Mouse (Mus musculus): ENCODE results near the gene Orc3. TPM values are rescaled to one million over a fixed set of nuclear protein-coding genes. Genes with fewer than 3 reads are reported as not detected.

Gene Orc3
- polyA plus RNA-seq, 1 experiment from 2014 or later, result 40.9 TPM

- H3K4me1 ChIP-seq (ENCODE audit: insufficient read depth, low read depth, low read length), result peaks cover 9% of the 10 kb centered on the region; the same call in 1 of the 2 replicates
- TF ChIP-seq CTCF (IDR thresholded peaks at IDR 0.05), result no peak
- TF ChIP-seq EP300 (IDR thresholded peaks at IDR 0.05), result 0 out of 2 replicates have a peak, but pooled peaks have one; percentile 41
These were observed 58.6 kb downstream of the Orc3 start for GRCm38 (mm10) chr4:34556183-34556582.

GRCm38 (mm10) chr4:34555604-34556003, 59.1 kb downstream of the Orc3 start:
- no peak overlapping the region for H3K27ac ChIP-seq (ENCODE audit: low read length)
- no peak overlapping the region for H3K9ac ChIP-seq (replicated peaks; ENCODE audit: low read depth)
- ATAC-seq (no peak), DNase-seq (ENCODE audit: low spot score) (no peak)
- WGBS, result 84% methylated on average over 3 of the region's 3 CpGs
- no peaks in the 10 kb centered on the region for H3K36me3 ChIP-seq (ENCODE audit: insufficient read depth, low read length)
- no peak overlapping the region for H3K4me3 ChIP-seq (ENCODE audit: low read depth, low read length)
- no peak overlapping the region for H3K4me2 ChIP-seq (replicated peaks; ENCODE audit: low read depth, low read length)
- peaks cover 9% of the 10 kb centered on the region; the same call in 1 of the 2 replicates for H3K4me1 ChIP-seq (ENCODE audit: insufficient read depth, low read depth, low read length)
- no peaks in the 10 kb centered on the region for H3K27me3 ChIP-seq (replicated peaks; ENCODE audit: insufficient read depth, low read length)
- TF ChIP-seq CTCF (IDR thresholded peaks at IDR 0.05), result no peak
- H3K9me3 ChIP-seq (ENCODE audit: low read length), result no peaks in the 10 kb centered on the region

More at GRCm38 (mm10) chr4:34556183-34556582, 58.6 kb downstream of the Orc3 start:
- ATAC-seq, result no peak
- H3K4me3 ChIP-seq (ENCODE audit: low read depth, low read length), result no peak overlapping the region
- no peaks in the 10 kb centered on the region for H3K27me3 ChIP-seq (replicated peaks; ENCODE audit: insufficient read depth, low read length)
- no peaks in the 10 kb centered on the region for H3K9me3 ChIP-seq (ENCODE audit: low read length)
- no peak overlapping the region for H3K27ac ChIP-seq (ENCODE audit: low read length)
- no peak overlapping the region for H3K9ac ChIP-seq (replicated peaks; ENCODE audit: low read depth)
- no peaks in the 10 kb centered on the region for H3K36me3 ChIP-seq (ENCODE audit: insufficient read depth, low read length)
- H3K4me2 ChIP-seq (replicated peaks; ENCODE audit: low read depth, low read length), result no peak overlapping the region
- peak; percentile 63 for DNase-seq (ENCODE audit: low spot score)

- no peak overlapping the region for H3K27ac ChIP-seq (ENCODE audit: low read length)
- H3K4me2 ChIP-seq (replicated peaks; ENCODE audit: low read depth, low read length), result no peak overlapping the region
- H3K27me3 ChIP-seq (replicated peaks; ENCODE audit: insufficient read depth, low read length), result no peaks in the 10 kb centered on the region
- peaks cover 9% of the 10 kb centered on the region; the same call in 1 of the 2 replicates for H3K4me1 ChIP-seq (ENCODE audit: insufficient read depth, low read depth, low read length)
- H3K9ac ChIP-seq (replicated peaks; ENCODE audit: low read depth), result no peak overlapping the region
- ATAC-seq (no peak), DNase-seq (ENCODE audit: low spot score) (no peak)
- WGBS, result 51% methylated on average over 1 of the region's 1 CpGs
- H3K9me3 ChIP-seq (ENCODE audit: low read length), result no peaks in the 10 kb centered on the region
- H3K36me3 ChIP-seq (ENCODE audit: insufficient read depth, low read length), result no peaks in the 10 kb centered on the region
- TF ChIP-seq CTCF (IDR thresholded peaks at IDR 0.05) (no peak), EP300 (IDR thresholded peaks at IDR 0.05) (no peak)
- H3K4me3 ChIP-seq (ENCODE audit: low read depth, low read length), result no peak overlapping the region
These were observed 60.1 kb downstream of the Orc3 start for GRCm38 (mm10) chr4:34554596-34554995.

- H3K27me3 ChIP-seq (replicated peaks; ENCODE audit: insufficient read depth, low read length), result no peaks in the 10 kb centered on the region
- DNase-seq (ENCODE audit: low spot score) (no peak), ATAC-seq (no peak)
- WGBS, result 2% methylated on average over 3 of the region's 3 CpGs
- H3K36me3 ChIP-seq (ENCODE audit: insufficient read depth, low read length), result no peaks in the 10 kb centered on the region
- H3K9me3 ChIP-seq (ENCODE audit: low read length), result no peaks in the 10 kb centered on the region
- peaks cover 3% of the 10 kb centered on the region; the same call in 1 of the 2 replicates for H3K4me1 ChIP-seq (ENCODE audit: insufficient read depth, low read depth, low read length)
- no peak overlapping the region; the same call in 1 of the 2 replicates for H3K27ac ChIP-seq (ENCODE audit: low read length)
- H3K4me2 ChIP-seq (replicated peaks; ENCODE audit: low read depth, low read length), result peak overlapping the region; percentile 65
- TF ChIP-seq CTCF (IDR thresholded peaks at IDR 0.05) (no peak), EP300 (IDR thresholded peaks at IDR 0.05) (peak; percentile 11; the same call in 1 of the 2 replicates)
- peak overlapping the region; percentile 92; the same call in 1 of the 2 replicates for H3K9ac ChIP-seq (replicated peaks; ENCODE audit: low read depth)
- peak overlapping the region; percentile 99 for H3K4me3 ChIP-seq (ENCODE audit: low read depth, low read length)
These were observed 62.8 kb downstream of the Orc3 start for GRCm38 (mm10) chr4:34551966-34552365.

GRCm38 (mm10) chr4:34551098-34551809, 63.5 kb downstream of the Orc3 start:
- TF ChIP-seq CTCF (IDR thresholded peaks at IDR 0.05) (no peak), EP300 (IDR thresholded peaks at IDR 0.05) (no peak)
- DNase-seq (ENCODE audit: low spot score) (peak; percentile 94), ATAC-seq (peak; percentile 68)
- Histone ChIP-seq H3K36me3 (ENCODE audit: insufficient read depth, low read length) (no peaks in the 10 kb centered on the region), H3K27me3 (replicated peaks; ENCODE audit: insufficient read depth, low read length) (no peaks in the 10 kb centered on the region), H3K27ac (ENCODE audit: low read length) (peak overlapping the region; percentile 96), H3K4me1 (ENCODE audit: insufficient read depth, low read depth, low read length) (no peaks in the 10 kb centered on the region; the same call in 1 of the 2 replicates), H3K9me3 (ENCODE audit: low read length) (no peaks in the 10 kb centered on the region), H3K9ac (replicated peaks; ENCODE audit: low read depth) (peak overlapping the region; percentile 92), H3K4me3 (ENCODE audit: low read depth, low read length) (peak overlapping the region; percentile 99), H3K4me2 (replicated peaks; ENCODE audit: low read depth, low read length) (peak overlapping the region; percentile 65)
- 0% methylated on average over 49 of the region's 50 CpGs for WGBS

GRCm38 (mm10) chr4:34550748-34551097, 64.0 kb downstream of the Orc3 start, which contains the start of gene Akirin2:
Akirin2 (plus strand) TSS chr4:34550937.
- Histone ChIP-seq H3K4me3 (ENCODE audit: low read depth, low read length) (peak within 1 kb of the TSS; percentile 99), H3K27ac (ENCODE audit: low read length) (peak within 1 kb of the TSS; percentile 96), H3K27me3 (replicated peaks; ENCODE audit: insufficient read depth, low read length) (no peaks in the 10 kb centered on the region), H3K9me3 (ENCODE audit: low read length) (no peaks in the 10 kb centered on the region), H3K4me2 (replicated peaks; ENCODE audit: low read depth, low read length) (peak within 1 kb of the TSS; percentile 65), H3K9ac (replicated peaks; ENCODE audit: low read depth) (peak within 1 kb of the TSS; percentile 92), H3K4me1 (ENCODE audit: insufficient read depth, low read depth, low read length) (no peaks in the 10 kb centered on the region; the same call in 1 of the 2 replicates), H3K36me3 (ENCODE audit: insufficient read depth, low read length) (no peaks in the 10 kb centered on the region)
- ATAC-seq, result peak; percentile 57
- TF ChIP-seq EP300 (IDR thresholded peaks at IDR 0.05), result no peak
- no peak for TF ChIP-seq CTCF (IDR thresholded peaks at IDR 0.05)
- no peak for DNase-seq (ENCODE audit: low spot score)
- WGBS, result 0% methylated on average over 18 of the region's 53 CpGs
